Mouse (Mus musculus) embryonic facial prominence, embryonic 10.5 days (tissue): ENCODE results near the gene Tmem269. TPM values are rescaled to one million over a fixed set of nuclear protein-coding genes. Genes with fewer than 3 reads are reported as not detected.
A peak's percentile ranks its signal among the peaks of the same experiment; 100 is the strongest.

Experiments
- DNase-seq: peaks from one replicate; pipeline ENCODE4 v3.0.0-alpha.2; 2017; ENCODE audit warnings: low spot score
- H3K27ac ChIP-seq: fragments of 300-500 bp; sonication (generic); replicated peaks from 2 replicates; pipeline ENCODE4 v1.5.1; 2016; ENCODE audit warnings: mild to moderate bottlenecking
- H3K27me3 ChIP-seq: fragments of 300-500 bp; sonication (generic); replicated peaks from 2 replicates; pipeline ENCODE4 v1.6.1; 2016; ENCODE audit warnings: low read depth, mild to moderate bottlenecking; ENCODE audit not compliant: poor library complexity, severe bottlenecking
- H3K36me3 ChIP-seq: fragments of 300-500 bp; sonication (generic); replicated peaks from 2 replicates; pipeline ENCODE4 v1.6.1; 2016; ENCODE audit warnings: mild to moderate bottlenecking, moderate library complexity
- H3K4me1 ChIP-seq: fragments of 300-500 bp; sonication (generic); 2 replicates; pipeline ENCODE4 v1.6.1; 2016
- H3K4me3 ChIP-seq: fragments of 300-500 bp; sonication (generic); 2 replicates; pipeline ENCODE4 v1.5.1; 2016; ENCODE audit warnings: mild to moderate bottlenecking, moderate library complexity
- H3K9me3 ChIP-seq: fragments of 300-500 bp; sonication (generic); 2 replicates; pipeline ENCODE4 v1.6.1; 2016; ENCODE audit warnings: mild to moderate bottlenecking
- WGBS: fragments of 180-500 bp; shearing (Covaris S2); methylation state at CpG from one replicate; pipeline ENCODE4 v1.1.7; 2016; 5-methylcytosine and 5-hydroxymethylcytosine counted together
- polyA plus RNA-seq: library from polyadenylated mRNA; unstranded; fragments of >200 nt; fragmentation: Nextera tagmentation; extraction: Ambion mirVana; gene quantifications from 2 replicates; pipeline ENCODE4 v1.2.1, GENCODE M21; 2016

Gene Tmem269
- polyA plus RNA-seq, 1 experiment from 2014 or later, result 0.25 TPM

GRCm38 (mm10) chr4:119247462-119248235 lies 29.6 kb upstream of the Tmem269 start:
- peak overlapping the region; percentile 35; the same call in 1 of the 2 replicates for H3K27ac ChIP-seq
- no peak overlapping the region for H3K4me3 ChIP-seq
- WGBS, result 31% methylated on average over 13 of the region's 13 CpGs

GRCm38 (mm10) chr4:119246688-119247225 lies 28.7 kb upstream of the Tmem269 start:
- H3K36me3 ChIP-seq, result peaks cover 68% of the 10 kb centered on the region
- H3K27me3 ChIP-seq, result no peaks in the 10 kb centered on the region
- WGBS, result 77% methylated on average over 14 of the region's 14 CpGs
- DNase-seq, result no peak
- H3K9me3 ChIP-seq, result no peaks in the 10 kb centered on the region
- H3K4me3 ChIP-seq, result no peak overlapping the region
- peaks cover 8% of the 10 kb centered on the region for H3K4me1 ChIP-seq
- H3K27ac ChIP-seq, result no peak overlapping the region

More at GRCm38 (mm10) chr4:119247462-119248235, 29.6 kb upstream of the Tmem269 start:
- Histone ChIP-seq H3K4me1 (peaks cover 8% of the 10 kb centered on the region), H3K36me3 (peaks cover 59% of the 10 kb centered on the region), H3K27me3 (no peaks in the 10 kb centered on the region), H3K9me3 (no peaks in the 10 kb centered on the region)
- peak; percentile 69 for DNase-seq

- 86% methylated on average over 9 of the region's 9 CpGs for WGBS
- Histone ChIP-seq H3K9me3 (no peaks in the 10 kb centered on the region), H3K36me3 (peaks cover 76% of the 10 kb centered on the region), H3K4me1 (peaks cover 8% of the 10 kb centered on the region), H3K27ac (no peak overlapping the region), H3K4me3 (no peak overlapping the region), H3K27me3 (no peaks in the 10 kb centered on the region)
- DNase-seq, result no peak
Observed at GRCm38 (mm10) chr4:119245961-119246360, 27.9 kb upstream of the Tmem269 start.

GRCm38 (mm10) chr4:119245556-119245955 lies 27.5 kb upstream of the Tmem269 start:
- no peak overlapping the region for H3K27ac ChIP-seq
- H3K27me3 ChIP-seq, result no peaks in the 10 kb centered on the region
- peaks cover 80% of the 10 kb centered on the region for H3K36me3 ChIP-seq
- H3K4me3 ChIP-seq, result no peak overlapping the region
- 88% methylated on average over 7 of the region's 7 CpGs for WGBS
- DNase-seq, result no peak
- no peaks in the 10 kb centered on the region for H3K9me3 ChIP-seq
- H3K4me1 ChIP-seq, result peaks cover 8% of the 10 kb centered on the region

- DNase-seq, result no peak
- Histone ChIP-seq H3K4me3 (no peak overlapping the region), H3K9me3 (no peaks in the 10 kb centered on the region), H3K4me1 (peaks cover 8% of the 10 kb centered on the region), H3K27me3 (no peaks in the 10 kb centered on the region), H3K36me3 (peaks cover 86% of the 10 kb centered on the region), H3K27ac (no peak overlapping the region)
- 85% methylated on average over 22 of the region's 22 CpGs for WGBS
Observed at GRCm38 (mm10) chr4:119244468-119245240, 26.6 kb upstream of the Tmem269 start.

GRCm38 (mm10) chr4:119242571-119242970 lies 24.6 kb upstream of the Tmem269 start:
- Histone ChIP-seq H3K27ac (no peak overlapping the region), H3K4me1 (peaks cover 10% of the 10 kb centered on the region), H3K9me3 (no peaks in the 10 kb centered on the region), H3K27me3 (no peaks in the 10 kb centered on the region), H3K36me3 (peaks cover 81% of the 10 kb centered on the region), H3K4me3 (no peak overlapping the region)
- no peak for DNase-seq
- 88% methylated on average over 12 of the region's 12 CpGs for WGBS

- Histone ChIP-seq H3K36me3 (peaks cover 82% of the 10 kb centered on the region), H3K4me1 (peaks cover 5% of the 10 kb centered on the region; the same call in 1 of the 2 replicates), H3K4me3 (no peak overlapping the region), H3K27ac (no peak overlapping the region), H3K9me3 (no peaks in the 10 kb centered on the region), H3K27me3 (no peaks in the 10 kb centered on the region)
- DNase-seq, result no peak
- 90% methylated on average over 14 of the region's 14 CpGs for WGBS
Observed at GRCm38 (mm10) chr4:119241664-119242063, 23.6 kb upstream of the Tmem269 start.

GRCm38 (mm10) chr4:119239181-119239682 lies 21.2 kb upstream of the Tmem269 start:
- peaks cover 10% of the 10 kb centered on the region for H3K4me1 ChIP-seq
- H3K27ac ChIP-seq, result peak overlapping the region; percentile 86
- 39% methylated on average over 12 of the region's 12 CpGs for WGBS
- H3K9me3 ChIP-seq, result no peaks in the 10 kb centered on the region
- H3K36me3 ChIP-seq, result peaks cover 66% of the 10 kb centered on the region
- no peak overlapping the region for H3K4me3 ChIP-seq
- peak; percentile 52 for DNase-seq
- no peaks in the 10 kb centered on the region for H3K27me3 ChIP-seq

GRCm38 (mm10) chr4:119238661-119239060 lies 20.6 kb upstream of the Tmem269 start:
- H3K27ac ChIP-seq, result no peak overlapping the region
- no peaks in the 10 kb centered on the region for H3K27me3 ChIP-seq
- H3K4me3 ChIP-seq, result no peak overlapping the region
- H3K4me1 ChIP-seq, result peaks cover 16% of the 10 kb centered on the region
- peaks cover 61% of the 10 kb centered on the region for H3K36me3 ChIP-seq
- H3K9me3 ChIP-seq, result no peaks in the 10 kb centered on the region
- 69% methylated on average over 3 of the region's 3 CpGs for WGBS
- no peak for DNase-seq

GRCm38 (mm10) chr4:119234348-119234747 lies 16.3 kb upstream of the Tmem269 start:
- H3K27ac ChIP-seq, result no peak overlapping the region
- H3K9me3 ChIP-seq, result no peaks in the 10 kb centered on the region
- peaks cover 25% of the 10 kb centered on the region for H3K36me3 ChIP-seq
- H3K27me3 ChIP-seq, result no peaks in the 10 kb centered on the region
- peak overlapping the region; percentile 92 for H3K4me3 ChIP-seq
- WGBS, result 70% methylated on average over 3 of the region's 3 CpGs
- peaks cover 22% of the 10 kb centered on the region for H3K4me1 ChIP-seq
- DNase-seq, result no peak

- H3K9me3 ChIP-seq, result no peaks in the 10 kb centered on the region
- peaks cover 20% of the 10 kb centered on the region for H3K4me1 ChIP-seq
- no peaks in the 10 kb centered on the region for H3K27me3 ChIP-seq
- peak overlapping the region; percentile 92 for H3K4me3 ChIP-seq
- peak overlapping the region; percentile 88 for H3K27ac ChIP-seq
- peaks cover 30% of the 10 kb centered on the region for H3K36me3 ChIP-seq
- under 1% methylated on average over 36 of the region's 36 CpGs for WGBS
- DNase-seq, result peak; percentile 76
Observed at GRCm38 (mm10) chr4:119233256-119233901, 15.4 kb upstream of the Tmem269 start.
